Mouse (Mus musculus) heart, embryonic 12.5 days (tissue): ENCODE measurements around the gene 4930430F08Rik. TPM values are rescaled to one million over a fixed set of nuclear protein-coding genes. Genes with fewer than 3 reads are reported as not detected.
"Not testable (repeated sequence)": the region's sequence is repeated elsewhere in the genome, so short reads cannot be mapped to it uniquely, and the experiment has no call there.

Experiments
- ATAC-seq: fragments of 200-750 bp; cut with Nextera tagmentation; 2 replicates; pipeline ENCODE4 v1.8.0; 2017; ENCODE audit warnings: moderate TSS enrichment, moderate library complexity; ENCODE audit not compliant: insufficient number of reproducible peaks, low FRiP score
- H3K27ac ChIP-seq: fragments of 300-500 bp; sonication (generic); 2 replicates; pipeline ENCODE4 v1.5.1; 2016; ENCODE audit warnings: mild to moderate bottlenecking, moderate library complexity; ENCODE audit not compliant: poor library complexity, severe bottlenecking
- H3K27me3 ChIP-seq: fragments of 300-500 bp; sonication (generic); replicated peaks from 2 replicates; pipeline ENCODE4 v1.6.1; 2016; ENCODE audit warnings: mild to moderate bottlenecking, moderate library complexity
- H3K36me3 ChIP-seq: fragments of 300-500 bp; sonication (generic); 2 replicates; pipeline ENCODE4 v1.6.1; 2016; ENCODE audit warnings: mild to moderate bottlenecking, moderate library complexity
- H3K4me1 ChIP-seq: fragments of 300-500 bp; sonication (generic); replicated peaks from 2 replicates; pipeline ENCODE4 v1.6.1; 2016; ENCODE audit warnings: mild to moderate bottlenecking
- H3K4me2 ChIP-seq: fragments of 300-500 bp; sonication (generic); 2 replicates; pipeline ENCODE4 v1.6.1; 2016; ENCODE audit warnings: mild to moderate bottlenecking, moderate library complexity
- H3K4me3 ChIP-seq: fragments of 300-500 bp; sonication (generic); 2 replicates; pipeline ENCODE4 v1.5.1; 2016; ENCODE audit warnings: mild to moderate bottlenecking
- H3K9ac ChIP-seq: fragments of 300-500 bp; sonication (generic); 2 replicates; pipeline ENCODE4 v1.6.1; 2016; ENCODE audit warnings: mild to moderate bottlenecking, moderate library complexity
- H3K9me3 ChIP-seq: fragments of 300-500 bp; sonication (generic); replicated peaks from 2 replicates; pipeline ENCODE4 v1.6.1; 2016; ENCODE audit warnings: mild to moderate bottlenecking, moderate library complexity
- WGBS: fragments of 180-500 bp; shearing (Covaris S2); methylation state at CpG from one replicate; pipeline ENCODE4 v1.1.7; 2016; 5-methylcytosine and 5-hydroxymethylcytosine counted together
- polyA plus RNA-seq: library from polyadenylated mRNA; unstranded; fragments of >200 nt; fragmentation: Nextera tagmentation; extraction: Ambion mirVana; gene quantifications from 2 replicates; pipeline ENCODE4 v1.2.1, GENCODE M21; 2016

The 4930430F08Rik gene
- polyA plus RNA-seq, 1 experiment from 2014 or later = 9.0 TPM

GRCm38 (mm10) chr10:100584178-100584577 is 6.0 kb downstream of the 4930430F08Rik start:
- Histone ChIP-seq H3K27ac (no peak overlapping the region), H3K4me2 (no peak overlapping the region), H3K4me1 (peaks cover 3% of the 10 kb centered on the region; the same call in 1 of the 2 replicates), H3K36me3 (peaks cover 9% of the 10 kb centered on the region; the same call in 1 of the 2 replicates), H3K9me3 (no peaks in the 10 kb centered on the region), H3K9ac (no peak overlapping the region), H3K27me3 (no peaks in the 10 kb centered on the region), H3K4me3 (no peak overlapping the region)
- no peak for ATAC-seq
- 72% methylated on average over 3 of the region's 3 CpGs for WGBS

- Histone ChIP-seq H3K4me1 (no peaks in the 10 kb centered on the region), H3K36me3 (peaks cover 38% of the 10 kb centered on the region), H3K4me3 (no peak overlapping the region), H3K27ac (no peak overlapping the region), H3K27me3 (no peaks in the 10 kb centered on the region), H3K9me3 (no peaks in the 10 kb centered on the region), H3K9ac (no peak overlapping the region), H3K4me2 (no peak overlapping the region)
- 80% methylated on average over 7 of the region's 7 CpGs for WGBS
- no peak for ATAC-seq
These were observed 14.9 kb downstream of the 4930430F08Rik start for GRCm38 (mm10) chr10:100575294-100575693.

GRCm38 (mm10) chr10:100574505-100575149 is 15.6 kb downstream of the 4930430F08Rik start:
- Histone ChIP-seq H3K4me1 (no peaks in the 10 kb centered on the region), H3K36me3 (peaks cover 38% of the 10 kb centered on the region), H3K4me2 (no peak overlapping the region), H3K27ac (no peak overlapping the region), H3K27me3 (no peaks in the 10 kb centered on the region), H3K9me3 (no peaks in the 10 kb centered on the region), H3K9ac (no peak overlapping the region), H3K4me3 (no peak overlapping the region)
- 78% methylated on average over 7 of the region's 7 CpGs for WGBS
- no peak for ATAC-seq

- Histone ChIP-seq H3K9me3 (no peaks in the 10 kb centered on the region), H3K27ac (no peak overlapping the region), H3K36me3 (peaks cover 30% of the 10 kb centered on the region), H3K9ac (no peak overlapping the region), H3K27me3 (no peaks in the 10 kb centered on the region), H3K4me3 (no peak overlapping the region), H3K4me1 (no peaks in the 10 kb centered on the region), H3K4me2 (no peak overlapping the region)
- 81% methylated on average over 3 of the region's 3 CpGs for WGBS
- no peak for ATAC-seq
These were observed 18.5 kb downstream of the 4930430F08Rik start for GRCm38 (mm10) chr10:100571707-100572106.

GRCm38 (mm10) chr10:100564112-100564511 is 26.1 kb downstream of the 4930430F08Rik start:
- no peaks in the 10 kb centered on the region for H3K4me1 ChIP-seq
- peaks cover 24% of the 10 kb centered on the region for H3K36me3 ChIP-seq
- no peak overlapping the region for H3K9ac ChIP-seq
- H3K27me3 ChIP-seq = no peaks in the 10 kb centered on the region
- H3K9me3 ChIP-seq = no peaks in the 10 kb centered on the region
- no peak overlapping the region for H3K27ac ChIP-seq
- 61% methylated on average over 3 of the region's 3 CpGs for WGBS
- no peak overlapping the region for H3K4me3 ChIP-seq
- H3K4me2 ChIP-seq = no peak overlapping the region
- no peak for ATAC-seq

GRCm38 (mm10) chr10:100560194-100560883 is 29.9 kb downstream of the 4930430F08Rik start:
- 78% methylated on average over 3 of the region's 3 CpGs for WGBS
- not testable (repeated sequence) for H3K4me3 ChIP-seq, H3K27ac ChIP-seq, H3K9ac ChIP-seq, H3K27me3 ChIP-seq, H3K4me2 ChIP-seq, H3K4me1 ChIP-seq, H3K9me3 ChIP-seq, ATAC-seq
- H3K36me3 ChIP-seq = peaks cover 16% of the 10 kb centered on the region

GRCm38 (mm10) chr10:100556566-100557175 is 33.6 kb downstream of the 4930430F08Rik start:
- Histone ChIP-seq H3K36me3 (no peaks in the 10 kb centered on the region), H3K9me3 (no peaks in the 10 kb centered on the region), H3K27ac (no peak overlapping the region), H3K27me3 (no peaks in the 10 kb centered on the region), H3K4me1 (no peaks in the 10 kb centered on the region), H3K9ac (no peak overlapping the region), H3K4me3 (no peak overlapping the region), H3K4me2 (no peak overlapping the region)
- WGBS = 82% methylated on average over 3 of the region's 3 CpGs
- ATAC-seq = no peak

GRCm38 (mm10) chr10:100524499-100525390 is 65.5 kb downstream of the 4930430F08Rik start:
- no peak for ATAC-seq
- H3K27me3 ChIP-seq = no peaks in the 10 kb centered on the region
- peaks cover 6% of the 10 kb centered on the region; the same call in 1 of the 2 replicates for H3K9me3 ChIP-seq
- WGBS = 79% methylated on average over 9 of the region's 9 CpGs
- H3K9ac ChIP-seq = no peak overlapping the region
- no peak overlapping the region for H3K27ac ChIP-seq
- peaks cover 7% of the 10 kb centered on the region for H3K36me3 ChIP-seq
- no peak overlapping the region for H3K4me2 ChIP-seq
- H3K4me3 ChIP-seq = no peak overlapping the region
- no peaks in the 10 kb centered on the region for H3K4me1 ChIP-seq

- 91% methylated on average over 9 of the region's 9 CpGs for WGBS
These were observed 67.9 kb downstream of the 4930430F08Rik start for GRCm38 (mm10) chr10:100522330-100522729.

More at GRCm38 (mm10) chr10:100522330-100522729, 67.9 kb downstream of the 4930430F08Rik start:
- no peak overlapping the region for H3K9ac ChIP-seq
- no peak overlapping the region for H3K4me3 ChIP-seq
- peaks cover 6% of the 10 kb centered on the region; the same call in 1 of the 2 replicates for H3K9me3 ChIP-seq
- no peak overlapping the region for H3K27ac ChIP-seq
- H3K27me3 ChIP-seq = no peaks in the 10 kb centered on the region
- H3K36me3 ChIP-seq = peaks cover 9% of the 10 kb centered on the region
- no peak overlapping the region for H3K4me2 ChIP-seq
- no peak for ATAC-seq
- H3K4me1 ChIP-seq = no peaks in the 10 kb centered on the region
